Mouse (Mus musculus) small intestine, adult 2 months (tissue): ENCODE measurements around the gene Cd83. TPM values are rescaled to one million over a fixed set of nuclear protein-coding genes. Genes with fewer than 3 reads are reported as not detected.

ENCODE experiments used
- H3K27ac ChIP-seq: fragments of 200-500 bp; 2 replicates; pipeline ENCODE4 v1.5.1; 2012; ENCODE audit warnings: low read depth, low read length, control low read depth, inconsistent platforms; ENCODE audit not compliant: insufficient read depth
- H3K27me3 ChIP-seq: fragments of 200-500 bp; 2 replicates; pipeline ENCODE4 v1.6.1; 2012; ENCODE audit warnings: mild to moderate bottlenecking, moderate library complexity, low read length, inconsistent platforms; ENCODE audit not compliant: control insufficient read depth, insufficient read depth
- H3K36me3 ChIP-seq: fragments of 200-500 bp; 2 replicates; pipeline ENCODE4 v1.6.1; 2012; ENCODE audit warnings: mild to moderate bottlenecking, low read length, control low read depth, inconsistent platforms; ENCODE audit not compliant: control insufficient read depth, insufficient read depth
- H3K4me1 ChIP-seq: fragments of 200-500 bp; 2 replicates; pipeline ENCODE4 v1.6.1; 2012; ENCODE audit warnings: low read length, inconsistent platforms, mixed read lengths; ENCODE audit not compliant: control insufficient read depth, insufficient read depth, insufficient read length
- H3K4me3 ChIP-seq: fragments of 200-500 bp; 2 replicates; pipeline ENCODE4 v1.5.1; 2012; ENCODE audit warnings: low read depth, mild to moderate bottlenecking, control low read depth, inconsistent platforms, low read length, moderate library complexity
- CTCF ChIP-seq: fragments of 200-500 bp; IDR thresholded peaks from 2 replicates; pipeline ENCODE4 v1.5.1; 2012; ENCODE audit warnings: low read depth, mild to moderate bottlenecking, control low read depth, inconsistent platforms, low read length, moderate library complexity, mixed read lengths; ENCODE audit not compliant: insufficient replicate concordance, insufficient read length; ENCODE audit errors: extremely low read depth
- POLR2A ChIP-seq: fragments of 200-500 bp; IDR thresholded peaks from 2 replicates; pipeline ENCODE4 v1.6.1; 2012; ENCODE audit warnings: low read depth, mild to moderate bottlenecking, control low read depth, inconsistent platforms, low read length, moderate library complexity
- WGBS: fragments of 180-500 bp; shearing (Covaris S2); methylation state at CpG from one replicate; pipeline ENCODE4 v1.1.7; 2018; 5-methylcytosine and 5-hydroxymethylcytosine counted together
- polyA plus RNA-seq: library from polyadenylated mRNA; depleted of rRNA; stranded (reverse); fragments of >200 nt; gene quantifications from 2 replicates; pipeline ENCODE4 v1.2.3, GENCODE M21; 2012; rRNA removed

Cd83 gene
- polyA plus RNA-seq, 1 experiment: 7.1 TPM

- H3K36me3 ChIP-seq: no peaks in the 10 kb centered on the region
- TF ChIP-seq CTCF (no peak), POLR2A (no peak)
- no peak overlapping the region for H3K27ac ChIP-seq
- WGBS: 77% methylated on average over 4 of the region's 4 CpGs
- H3K27me3 ChIP-seq: no peaks in the 10 kb centered on the region
- H3K4me1 ChIP-seq: no peaks in the 10 kb centered on the region
- H3K4me3 ChIP-seq: no peak overlapping the region
These were observed 65.2 kb downstream of the Cd83 start for GRCm38 (mm10) chr13:43849816-43850215.

GRCm38 (mm10) chr13:43851108-43851507 is 66.5 kb downstream of the Cd83 start:
- no peak overlapping the region for H3K27ac ChIP-seq
- no peaks in the 10 kb centered on the region for H3K36me3 ChIP-seq
- 85% methylated on average over 4 of the region's 4 CpGs for WGBS
- no peaks in the 10 kb centered on the region for H3K27me3 ChIP-seq
- TF ChIP-seq CTCF: no peak
- TF ChIP-seq POLR2A: no peak
- H3K4me1 ChIP-seq: no peaks in the 10 kb centered on the region
- H3K4me3 ChIP-seq: no peak overlapping the region

Other genes with a start within 250 kb of the Cd83 start
- 20.2 and 42.0 TPM in 2 replicates for gene Mcur1, start 224.6 kb upstream of the Cd83 start, polyA plus RNA-seq
- gene Rnf182, start 169.1 kb upstream of the Cd83 start, polyA plus RNA-seq: 0.03 and 0.05 TPM in 2 replicates